ENCODE assay signal across 8 mouse cellular contexts in the genomic region with DNA sequence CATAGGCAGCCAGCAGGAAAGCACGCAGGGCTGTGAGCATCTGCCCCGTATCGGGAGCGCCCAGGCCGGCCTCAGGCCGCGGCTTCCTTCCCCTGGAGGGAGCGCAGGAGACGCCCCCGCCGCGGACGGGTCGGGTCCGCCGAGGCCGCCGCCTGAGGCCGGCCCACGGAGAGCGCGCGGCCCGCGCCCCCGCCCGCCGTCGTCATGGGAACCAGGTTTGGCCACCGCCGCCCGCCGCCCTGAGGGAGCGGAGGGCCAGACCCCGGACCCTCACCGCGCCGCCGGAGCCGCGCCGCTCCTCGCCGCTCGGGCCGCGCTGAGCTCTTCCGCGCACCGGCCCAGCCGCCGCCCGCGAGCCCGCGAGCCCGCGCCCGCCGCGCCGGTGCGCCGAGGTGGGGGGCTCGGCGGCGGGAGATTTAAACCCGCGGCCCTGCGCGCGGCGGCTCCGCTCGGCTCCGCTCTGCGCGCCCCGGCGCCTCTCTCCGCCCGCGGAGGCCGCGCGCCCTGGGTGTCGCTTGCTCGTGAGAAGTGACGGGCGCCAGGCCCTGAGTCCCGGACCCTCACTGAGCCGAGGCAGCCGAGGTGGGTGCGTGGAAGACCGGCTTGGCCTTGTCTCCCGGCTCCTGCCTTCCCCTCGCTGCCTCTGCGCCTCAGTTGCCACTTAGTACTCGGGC. TPM values are rescaled to one million over a fixed set of nuclear protein-coding genes. Genes with fewer than 3 reads are reported as not detected.
DNase-seq lines count a peak whose midpoint lies in the region; ATAC-seq and TF ChIP-seq lines count a peak whose summit lies in the region.

TSS of gene Ica1l (minus strand) at position 389 of the 674 bp plus-strand sequence.

- no peaks in the 10 kb centered on the region for H3K36me3 ChIP-seq in embryonic facial prominence, embryonic 12.5 days
- H3K36me3 ChIP-seq in heart, embryonic 10.5 days, result no peaks in the 10 kb centered on the region
- no peaks in the 10 kb centered on the region for H3K36me3 ChIP-seq in liver, adult 2 months (ENCODE audit: control insufficient read depth, insufficient read depth, low read length)
- no peaks in the 10 kb centered on the region for H3K36me3 ChIP-seq in myocyte (ENCODE audit: control insufficient read depth, insufficient read depth)
- H3K36me3 ChIP-seq in stomach, embryonic 16.5 days (ENCODE audit: control insufficient read depth, insufficient read depth, low read length), result no peaks in the 10 kb centered on the region

- no peaks in the 10 kb centered on the region for H3K9me3 ChIP-seq in embryonic facial prominence, embryonic 12.5 days
- H3K9me3 ChIP-seq in heart, embryonic 10.5 days, result no peaks in the 10 kb centered on the region
- H3K9me3 ChIP-seq in stomach, embryonic 16.5 days (replicated peaks; ENCODE audit: control insufficient read depth, low read length), result no peaks in the 10 kb centered on the region

- H3ac ChIP-seq in myocyte (ENCODE audit: control insufficient read depth, insufficient read length), result no peak within 1 kb of the TSS

- H3K4me3 ChIP-seq in embryonic facial prominence, embryonic 12.5 days, result peak within 1 kb of the TSS; percentile 83
- peak within 1 kb of the TSS; percentile 77 for H3K4me3 ChIP-seq in heart, embryonic 10.5 days
- H3K4me3 ChIP-seq in liver, adult 2 months (ENCODE audit: insufficient read depth, low read depth, low read length), result peak within 1 kb of the TSS; percentile 48; the same call in 1 of the 2 replicates
- H3K4me3 ChIP-seq in myocyte, result no peak within 1 kb of the TSS
- H3K4me3 ChIP-seq in stomach, embryonic 16.5 days (replicated peaks; ENCODE audit: low read length), result peak within 1 kb of the TSS; percentile 66

- WGBS in embryonic facial prominence, embryonic 12.5 days, result under 1% methylated on average over 87 of the region's 99 CpGs
- WGBS in heart, embryonic 10.5 days, result 1% methylated on average over 95 of the region's 99 CpGs
- 1% methylated on average over 84 of the region's 99 CpGs for WGBS in liver, adult 2 months
- WGBS in stomach, embryonic 16.5 days, result under 1% methylated on average over 96 of the region's 99 CpGs

- peak within 1 kb of the TSS; percentile 74 for H3K9ac ChIP-seq in embryonic facial prominence, embryonic 12.5 days
- no peak within 1 kb of the TSS for H3K9ac ChIP-seq in liver, adult 2 months (ENCODE audit: low read depth, low read length)
- H3K9ac ChIP-seq in stomach, embryonic 16.5 days (ENCODE audit: low read length), result peak within 1 kb of the TSS; percentile 76

- H3K27ac ChIP-seq in embryonic facial prominence, embryonic 12.5 days, result no peak within 1 kb of the TSS
- H3K27ac ChIP-seq in heart, embryonic 10.5 days, result peak within 1 kb of the TSS; percentile 80
- H3K27ac ChIP-seq in liver, adult 2 months (replicated peaks; ENCODE audit: insufficient read depth, low read depth, low read length), result no peak within 1 kb of the TSS
- no peak within 1 kb of the TSS for H3K27ac ChIP-seq in stomach, embryonic 16.5 days (ENCODE audit: low read length)

- DNase-seq in B cell, adult 2 months, result peak; percentile 41 to 50
- DNase-seq in adrenal gland, postnatal 25 days, result peak; percentile 71
- DNase-seq in heart, embryonic 10.5 days (ENCODE audit: low spot score), result peak; percentile 76
- DNase-seq in kidney, adult 9 months, result peak; percentile 2
- no peak for DNase-seq in liver, adult 2 months (ENCODE audit: extremely low read depth, low read depth, low spot score)

- H3K27me3 ChIP-seq in embryonic facial prominence, embryonic 12.5 days, result peaks cover 16% of the 10 kb centered on the region
- H3K27me3 ChIP-seq in heart, embryonic 10.5 days (ENCODE audit: insufficient read depth, poor library complexity, severe bottlenecking), result peaks cover 37% of the 10 kb centered on the region
- H3K27me3 ChIP-seq in liver, adult 2 months (ENCODE audit: control insufficient read depth, insufficient read depth, low read length), result peaks cover 14% of the 10 kb centered on the region
- peaks cover 20% of the 10 kb centered on the region for H3K27me3 ChIP-seq in myocyte (ENCODE audit: control insufficient read depth, insufficient read depth, insufficient read length)
- peaks cover 16% of the 10 kb centered on the region for H3K27me3 ChIP-seq in stomach, embryonic 16.5 days (ENCODE audit: control insufficient read depth, insufficient read depth, low read length)

- TF ChIP-seq CTCF in liver, adult 2 months (IDR thresholded peaks at IDR 0.05; ENCODE audit: low read depth, low read length), result no peak

- no peaks in the 10 kb centered on the region for H3K79me2 ChIP-seq in liver, adult 2 months (ENCODE audit: control insufficient read depth, insufficient read depth, low read length)
- no peaks in the 10 kb centered on the region for H3K79me2 ChIP-seq in myocyte (ENCODE audit: control insufficient read depth, insufficient read depth)

- ATAC-seq in embryonic facial prominence, embryonic 12.5 days (ENCODE audit: insufficient number of reproducible peaks, insufficient read depth, low FRiP score, low TSS enrichment), result peak; percentile 80
- peak; percentile 82; the same call in 1 of the 2 replicates for ATAC-seq in stomach, embryonic 16.5 days (ENCODE audit: insufficient read depth, low FRiP score)

- no peaks in the 10 kb centered on the region for H3K4me1 ChIP-seq in embryonic facial prominence, embryonic 12.5 days
- H3K4me1 ChIP-seq in heart, embryonic 10.5 days, result 0 out of 2 replicates have a peak, but pooled peaks cover 4% of the 10 kb centered on the region
- H3K4me1 ChIP-seq in liver, adult 2 months (ENCODE audit: control insufficient read depth, insufficient read depth, low read length), result no peaks in the 10 kb centered on the region; the same call in 1 of the 2 replicates
- H3K4me1 ChIP-seq in stomach, embryonic 16.5 days (ENCODE audit: control insufficient read depth, insufficient read depth, low read length), result 0 out of 2 replicates have a peak, but pooled peaks cover 4% of the 10 kb centered on the region

- no peak for TF ChIP-seq POLR2A in liver, adult 2 months (IDR thresholded peaks at IDR 0.05; ENCODE audit: extremely low read depth, insufficient read depth, low read length)
- no peak for TF ChIP-seq POLR2A in myocyte (IDR thresholded peaks at IDR 0.05; ENCODE audit: insufficient read length, low read depth)

- H3K4me2 ChIP-seq in embryonic facial prominence, embryonic 12.5 days (replicated peaks), result peak within 1 kb of the TSS; percentile 92
- H3K4me2 ChIP-seq in myocyte (ENCODE audit: low read depth), result peak within 1 kb of the TSS; percentile 73
- peak within 1 kb of the TSS; percentile 80 for H3K4me2 ChIP-seq in stomach, embryonic 16.5 days (ENCODE audit: low read depth, low read length)

TF ChIP-seq in myocyte, 11 proteins besides CTCF, POLR2A, EP300 and RAD21:
- no peak for TF ChIP-seq CEBPB (IDR thresholded peaks at IDR 0.05; ENCODE audit: insufficient read depth, poor library complexity, severe bottlenecking)
- no peak for TF ChIP-seq E2F4 (IDR thresholded peaks at IDR 0.05; ENCODE audit: insufficient read depth)
- TF ChIP-seq POLR2AphosphoS2 (IDR thresholded peaks at IDR 0.05; ENCODE audit: insufficient read length, low read depth), result no peak
- TF ChIP-seq TCF3 (IDR thresholded peaks at IDR 0.05; ENCODE audit: insufficient read length, low read depth), result no peak
- TF ChIP-seq TCF12 (IDR thresholded peaks at IDR 0.05; ENCODE audit: insufficient read depth, poor library complexity, severe bottlenecking), result no peak
- TF ChIP-seq MAX (IDR thresholded peaks at IDR 0.05; ENCODE audit: low read depth), result no peak
- TF ChIP-seq MYOG (IDR thresholded peaks at IDR 0.05; ENCODE audit: control insufficient read depth in 1 of 3, insufficient read depth in 1 of 3, insufficient read length in 2 of 3, low read depth in 2 of 3), result no peak
TF ChIP-seq in myocyte: peak in this region for 0.

RNA-seq across cellular contexts. Expression of gene Ica1l, which starts in this region (rescaled TPM):
- 1.7 and 1.8 TPM in 2 replicates for total RNA-seq in adrenal gland, postnatal 25 days (2021)
- polyA plus RNA-seq in embryonic facial prominence, embryonic 12.5 days (2016; fragmentation: Nextera tagmentation; extraction: Ambion mirVana), result 1.4 and 2.1 TPM in 2 replicates
- 0.26 and 0.68 TPM in 2 replicates for polyA plus RNA-seq in heart, embryonic 10.5 days (2016; fragmentation: Nextera tagmentation; extraction: Ambion mirVana)
- total RNA-seq in liver, adult 2 months (2014; rRNA removed), result under 0.01 TPM in 1 of 2 replicates, not detected in the other
- polyA plus RNA-seq in liver, adult 2 months (2012; rRNA removed), result not detected in 2 replicates
- polyA plus RNA-seq in myocyte (2012; fragmentation: generic; extraction: Trizol), result 0.02 TPM
- polyA plus RNA-seq in stomach, embryonic 16.5 days (2015; fragmentation: Nextera tagmentation; extraction: Ambion mirVana), result 1.00 and 1.3 TPM in 2 replicates

Comparison
In these comparisons a context has a peak if more than half of its experiments do, and no peak if none do; other contexts are left out.
1. Peak in DNase-seq, H3K4me3 ChIP-seq and H3K27ac ChIP-seq in heart, embryonic 10.5 days; RNA of the gene not detected or under 1 TPM.